Mouse (Mus musculus) urinary bladder, postnatal 25 days (tissue): ENCODE measurements around the gene Nfe2.

Experiments used
- DNase-seq: peaks from one replicate; pipeline ENCODE4 v3.0.0; 2022; ENCODE audit warnings: low spot score

Nfe2 gene

GRCm38 (mm10) chr15:103216052-103216451, 42.2 kb downstream of the Nfe2 start:
- DNase-seq: no peak

- peak; percentile 76 for DNase-seq
These were observed 43.0 kb downstream of the Nfe2 start for GRCm38 (mm10) chr15:103214971-103215907.

DNA sequence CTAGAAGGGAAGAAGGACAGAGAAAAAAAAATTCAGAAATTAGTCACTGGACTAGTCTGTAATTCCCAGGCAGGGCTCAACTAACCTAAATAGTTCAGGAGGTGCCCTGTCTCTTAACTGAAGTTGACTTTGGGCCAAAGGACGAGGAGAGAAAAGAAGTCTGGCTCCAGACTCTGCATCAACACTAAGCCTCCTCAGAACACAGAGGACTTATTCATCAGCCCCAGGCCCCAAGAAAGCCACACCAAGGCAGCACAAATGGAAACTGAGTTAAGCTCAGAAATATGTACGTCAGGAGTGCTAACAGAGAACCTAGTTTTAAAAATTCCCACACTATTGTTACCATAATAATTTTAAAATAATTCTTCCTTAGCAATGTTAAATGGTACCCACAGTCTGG, 44.1 kb downstream of the Nfe2 start:
- DNase-seq: no peak

- no peak for DNase-seq
These were observed 53.0 kb downstream of the Nfe2 start for GRCm38 (mm10) chr15:103205156-103205555.

DNA sequence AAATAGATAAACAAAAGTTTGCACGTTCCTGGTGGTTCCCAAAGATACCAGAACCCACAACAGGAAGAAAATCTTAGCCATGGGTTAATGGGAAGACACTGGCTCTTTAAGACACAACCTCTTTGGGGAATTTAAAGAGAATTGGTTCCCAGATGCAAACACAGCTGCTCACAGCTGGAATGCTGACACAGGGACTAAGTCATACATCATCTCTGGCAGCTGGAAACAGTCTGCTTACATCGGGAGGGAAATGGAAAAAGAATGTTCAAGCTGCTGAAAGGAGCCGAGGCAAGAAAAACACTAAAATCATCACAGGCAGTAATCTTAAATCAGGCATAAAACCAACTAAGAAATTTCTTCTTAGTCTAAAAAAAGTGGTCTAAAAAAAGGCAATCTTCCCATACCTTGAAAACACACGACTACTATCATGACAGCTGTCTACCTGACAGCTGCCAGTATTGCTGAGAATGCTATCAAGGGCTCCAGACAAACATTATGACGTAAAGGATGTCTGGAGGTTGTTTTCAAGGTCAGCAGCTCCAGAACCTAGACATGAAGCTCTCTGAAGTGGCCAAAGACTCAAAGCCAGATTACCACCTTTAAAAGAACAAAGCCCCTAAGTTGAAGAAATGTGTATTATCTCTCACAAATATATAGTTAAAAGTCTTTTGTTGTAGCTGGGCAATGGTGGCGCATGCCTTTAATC, 56.0 kb downstream of the Nfe2 start:
- no peak for DNase-seq
